Mouse (Mus musculus): ENCODE measurements around the gene 9130023H24Rik. TPM values are rescaled to one million over a fixed set of nuclear protein-coding genes. Genes with fewer than 3 reads are reported as not detected.

9130023H24Rik gene
- total and polyA plus RNA-seq, 3 experiments: 2.1 to 3.2 (median 2.2) TPM

GRCm38 (mm10) chr7:128204179-128204578 lies 33.7 kb downstream of the 9130023H24Rik start:
- in situ Hi-C loops (cut with MboI; ENCODE audit: low pct_ligation_motif_present, low pct_unique_long_range_greater_than_20kb, low sequenced_read_pairs) (loop anchor here (10.0 kb wide), 1 partner anchor 209 kb away; the partner anchor contains the start of gene Pycard), dilution Hi-C loops (cut with MboI; ENCODE audit: extremely low pct_ligation_motif_present, extremely low pct_unique_long_range_greater_than_20kb, low sequenced_read_pairs) (no loop called here)
- Histone ChIP-seq H3K9me3 (replicated peaks; ENCODE audit: low read length) (no peaks in the 10 kb centered on the region), H3K4me1 (ENCODE audit: control insufficient read depth in 1 of 2, insufficient read depth in 2 of 2) (no peaks in the 10 kb centered on the region; a peak in 1 of 4 replicates), H3K36me3 (replicated peaks in 1 of 2; ENCODE audit: control insufficient read depth in 1 of 2, insufficient read depth in 1 of 2, low read length in 1 of 2) (no peaks in the 10 kb centered on the region), H3K27me3 (replicated peaks) (peaks cover 24% of the 10 kb centered on the region), H3K4me3 (replicated peaks in 1 of 3; ENCODE audit: low read depth in 2 of 3, low read length in 2 of 3, poor library complexity in 1 of 3) (no peak overlapping the region), H3K27ac (ENCODE audit: insufficient read depth, low read depth) (no peak overlapping the region), H3K4me2 (ENCODE audit: insufficient read depth, low read depth, poor library complexity, severe bottlenecking) (no peak overlapping the region), H3K79me2 (replicated peaks; ENCODE audit: control insufficient read depth, extremely low read depth, insufficient read depth, poor library complexity, severe bottlenecking) (no peaks in the 10 kb centered on the region), H3K9ac (ENCODE audit: insufficient read depth, low read depth) (no peak overlapping the region)
- TF ChIP-seq HCFC1 (IDR thresholded peaks at IDR 0.05; ENCODE audit: low read depth, low read length) (no peak), ELF1 (IDR thresholded peaks at IDR 0.05; ENCODE audit: low read depth, low read length) (no peak), MAFK (IDR thresholded peaks at IDR 0.05; ENCODE audit: insufficient replicate concordance, low read length) (no peak), E2F4 (IDR thresholded peaks at IDR 0.05; ENCODE audit: insufficient replicate concordance, low read depth, low read length) (no peak), KAT2A (IDR thresholded peaks at IDR 0.05; ENCODE audit: insufficient replicate concordance, low read length) (no peak), TBP (conservative IDR thresholded peaks at IDR 0.05; ENCODE audit: low read depth, low read length) (no peak), ETS1 (conservative IDR thresholded peaks at IDR 0.05; ENCODE audit: low read depth, low read length) (no peak), NELFE (IDR thresholded peaks at IDR 0.05; ENCODE audit: low read depth, low read length) (no peak), MXI1 (IDR thresholded peaks at IDR 0.05; ENCODE audit: low read depth, low read length) (no peak), MEF2A (IDR thresholded peaks at IDR 0.05; ENCODE audit: borderline replicate concordance, low read depth, low read length) (no peak), BHLHE40 (IDR thresholded peaks at IDR 0.05; ENCODE audit: low read depth, low read length) (no peak), NRF1 (IDR thresholded peaks at IDR 0.05; ENCODE audit: low read depth, low read length) (no peak), MYC (IDR thresholded peaks at IDR 0.05; ENCODE audit: low read depth, low read length) (no peak), CHD2 (IDR thresholded peaks at IDR 0.05; ENCODE audit: low read length) (no peak), UBTF (IDR thresholded peaks at IDR 0.05; ENCODE audit: low read depth, low read length) (no peak), ZC3H11A (IDR thresholded peaks at IDR 0.05; ENCODE audit: low read depth, low read length) (no peak), SMC3 (IDR thresholded peaks at IDR 0.05; ENCODE audit: low read depth, low read length) (no peak), USF2 (conservative IDR thresholded peaks at IDR 0.05; ENCODE audit: low read depth, low read length) (no peak)
- DNase-seq (ENCODE audit: extremely low read depth): no peak

GRCm38 (mm10) chr7:128203071-128203470 lies 34.8 kb downstream of the 9130023H24Rik start:
- Histone ChIP-seq H3K4me3 (replicated peaks in 1 of 3; ENCODE audit: low read depth in 2 of 3, low read length in 2 of 3, poor library complexity in 1 of 3) (no peak overlapping the region), H3K9me3 (replicated peaks; ENCODE audit: low read length) (peaks cover 4% of the 10 kb centered on the region), H3K9ac (ENCODE audit: insufficient read depth, low read depth) (no peak overlapping the region), H3K27me3 (replicated peaks) (peaks cover 27% of the 10 kb centered on the region), H3K27ac (ENCODE audit: insufficient read depth, low read depth) (no peak overlapping the region), H3K36me3 (replicated peaks in 1 of 2; ENCODE audit: control insufficient read depth in 1 of 2, insufficient read depth in 1 of 2, low read length in 1 of 2) (no peaks in the 10 kb centered on the region), H3K4me1 (ENCODE audit: control insufficient read depth in 1 of 2, insufficient read depth in 2 of 2) (no peaks in the 10 kb centered on the region; a peak in 1 of 4 replicates), H3K4me2 (ENCODE audit: insufficient read depth, low read depth, poor library complexity, severe bottlenecking) (no peak overlapping the region), H3K79me2 (replicated peaks; ENCODE audit: control insufficient read depth, extremely low read depth, insufficient read depth, poor library complexity, severe bottlenecking) (no peaks in the 10 kb centered on the region)
- TF ChIP-seq MAX (IDR thresholded peaks at IDR 0.05; ENCODE audit: low read length): no peak
- in situ Hi-C loops (cut with MboI; ENCODE audit: low pct_ligation_motif_present, low pct_unique_long_range_greater_than_20kb, low sequenced_read_pairs): loop anchor here (10.0 kb wide), 1 partner anchor 208 kb away; the partner anchor contains the start of gene Pycard
- no peak for DNase-seq (ENCODE audit: extremely low read depth)
- dilution Hi-C loops (cut with MboI; ENCODE audit: extremely low pct_ligation_motif_present, extremely low pct_unique_long_range_greater_than_20kb, low sequenced_read_pairs): no loop called here
